ENCODE assay signal across 8 mouse cellular contexts in the genomic region with DNA sequence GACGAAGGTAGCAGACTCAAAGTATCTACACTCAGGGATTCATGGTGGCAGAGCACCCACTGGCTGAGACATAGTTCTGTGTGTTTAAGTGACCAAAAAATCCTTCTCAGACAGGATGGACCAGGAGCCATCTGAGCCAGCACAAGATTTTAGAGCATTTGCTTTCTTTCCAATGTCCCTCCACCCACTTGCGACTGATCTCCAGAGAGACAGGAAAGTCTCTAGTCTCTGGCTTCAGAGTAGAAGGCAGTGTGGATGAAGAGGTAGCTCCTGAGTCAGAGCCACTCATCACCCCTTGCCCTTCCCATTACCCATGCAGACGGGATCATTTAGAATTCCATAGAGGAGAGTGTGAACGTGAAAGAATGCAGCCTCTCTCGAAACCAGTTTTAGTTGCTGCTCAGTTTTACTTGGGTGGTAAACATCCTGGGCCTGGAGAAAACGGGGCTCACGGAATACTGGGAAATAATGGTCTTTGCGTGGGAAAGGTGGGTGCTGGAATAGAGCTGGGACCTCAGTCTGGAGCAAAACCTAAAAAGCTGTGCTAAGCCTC.
DNase-seq lines count a peak whose midpoint lies in the region; ATAC-seq and TF ChIP-seq lines count a peak whose summit lies in the region.

No protein-coding gene starts in this region.

- intact Hi-C loops in gastrocnemius, postnatal 14 days (cut with DNase I; ENCODE audit: low total_unique reads): no loop called here

- TF ChIP-seq CTCF in lung, embryonic 14.5 days (IDR thresholded peaks at IDR 0.05; ENCODE audit: low read depth): no peak

- peaks cover 56% of the 10 kb centered on the region for H3K4me1 ChIP-seq in lung, embryonic 14.5 days (ENCODE audit: insufficient read depth)
- H3K4me1 ChIP-seq in embryonic facial prominence, embryonic 10.5 days: peaks cover 93% of the 10 kb centered on the region
- H3K4me1 ChIP-seq in hindbrain, embryonic 13.5 days (replicated peaks): peaks cover 79% of the 10 kb centered on the region
- H3K4me1 ChIP-seq in midbrain, embryonic 15.5 days: peaks cover 60% of the 10 kb centered on the region

- H3K9ac ChIP-seq in lung, embryonic 14.5 days: peak overlapping the region; percentile 69
- peak overlapping the region; percentile 74 for H3K9ac ChIP-seq in hindbrain, embryonic 13.5 days
- no peak overlapping the region for H3K9ac ChIP-seq in midbrain, embryonic 15.5 days

- 0 out of 2 replicates have a peak, but pooled peaks cover under 1% of the 10 kb centered on the region for H3K36me3 ChIP-seq in lung, embryonic 14.5 days (ENCODE audit: insufficient read depth)
- H3K36me3 ChIP-seq in embryonic facial prominence, embryonic 10.5 days (replicated peaks): peaks cover 30% of the 10 kb centered on the region; the same call in 1 of the 2 replicates
- no peaks in the 10 kb centered on the region for H3K36me3 ChIP-seq in hindbrain, embryonic 13.5 days
- no peaks in the 10 kb centered on the region for H3K36me3 ChIP-seq in midbrain, embryonic 15.5 days (replicated peaks)

- H3K27ac ChIP-seq in lung, embryonic 14.5 days (ENCODE audit: low read depth): peak overlapping the region; percentile 98
- H3K27ac ChIP-seq in embryonic facial prominence, embryonic 10.5 days (replicated peaks): peak overlapping the region; percentile 93
- peak overlapping the region; percentile 90 for H3K27ac ChIP-seq in hindbrain, embryonic 13.5 days
- H3K27ac ChIP-seq in midbrain, embryonic 15.5 days: peak overlapping the region; percentile 77

- H3K27me3 ChIP-seq in lung, embryonic 14.5 days (ENCODE audit: insufficient read depth, low read length): no peaks in the 10 kb centered on the region
- H3K27me3 ChIP-seq in embryonic facial prominence, embryonic 10.5 days (replicated peaks; ENCODE audit: low read depth, poor library complexity, severe bottlenecking): no peaks in the 10 kb centered on the region
- H3K27me3 ChIP-seq in hindbrain, embryonic 13.5 days: no peaks in the 10 kb centered on the region
- no peaks in the 10 kb centered on the region for H3K27me3 ChIP-seq in midbrain, embryonic 15.5 days (replicated peaks)

- H3K4me2 ChIP-seq in lung, embryonic 14.5 days: peak overlapping the region; percentile 91
- peak overlapping the region; percentile 70 for H3K4me2 ChIP-seq in hindbrain, embryonic 13.5 days
- H3K4me2 ChIP-seq in midbrain, embryonic 15.5 days: peak overlapping the region; percentile 57

- peak; percentile 65 for DNase-seq in lung, embryonic 14.5 days
- DNase-seq in lung, adult 18-20 months: no peak
- DNase-seq in embryonic facial prominence, embryonic 10.5 days (ENCODE audit: low spot score): no peak
- no peak for DNase-seq in adipocyte (ENCODE audit: low spot score)
- no peak for DNase-seq in gastrocnemius, postnatal 14 days
- no peak for DNase-seq in layer of hippocampus, adult 9-10 months (ENCODE audit: low spot score)

- H3K4me3 ChIP-seq in lung, embryonic 14.5 days (ENCODE audit: low read depth, low read length): peak overlapping the region; percentile 54
- H3K4me3 ChIP-seq in embryonic facial prominence, embryonic 10.5 days: peak overlapping the region; percentile 63
- H3K4me3 ChIP-seq in hindbrain, embryonic 13.5 days: peak overlapping the region; percentile 41
- peak overlapping the region; percentile 31 for H3K4me3 ChIP-seq in midbrain, embryonic 15.5 days

- ATAC-seq in lung, embryonic 14.5 days (ENCODE audit: insufficient read depth): no peak
- ATAC-seq in hindbrain, embryonic 13.5 days (ENCODE audit: low FRiP score): no peak
- no peak for ATAC-seq in midbrain, embryonic 15.5 days (replicated peaks)

- H3K9me3 ChIP-seq in lung, embryonic 14.5 days (ENCODE audit: low read depth, low read length): no peaks in the 10 kb centered on the region
- no peaks in the 10 kb centered on the region for H3K9me3 ChIP-seq in embryonic facial prominence, embryonic 10.5 days
- H3K9me3 ChIP-seq in hindbrain, embryonic 13.5 days: no peaks in the 10 kb centered on the region
- H3K9me3 ChIP-seq in midbrain, embryonic 15.5 days: no peaks in the 10 kb centered on the region

- 10% methylated on average over 8 of the region's 8 CpGs for WGBS in lung, embryonic 14.5 days
- WGBS in embryonic facial prominence, embryonic 10.5 days: 18% methylated on average over 8 of the region's 8 CpGs
- WGBS in hindbrain, embryonic 13.5 days: 14% methylated on average over 8 of the region's 8 CpGs
- 13% methylated on average over 8 of the region's 8 CpGs for WGBS in midbrain, embryonic 15.5 days
